Mouse (Mus musculus): ENCODE measurements around the gene Tmem186. TPM values are rescaled to one million over a fixed set of nuclear protein-coding genes. Genes with fewer than 3 reads are reported as not detected.

The Tmem186 gene
- total RNA-seq (2021): 10 to 100 TPM; 11.5 to 13.1 TPM
- long read RNA-seq, transcript Tmem186-201 (2 exons, 3,391 nt): major isoform, 9 of 19 reads
- long read RNA-seq, partial matches to known transcripts: 9 of 19 reads
- long read RNA-seq, other reads (novel, unspliced or antisense): 1 of 19 reads

DNA sequence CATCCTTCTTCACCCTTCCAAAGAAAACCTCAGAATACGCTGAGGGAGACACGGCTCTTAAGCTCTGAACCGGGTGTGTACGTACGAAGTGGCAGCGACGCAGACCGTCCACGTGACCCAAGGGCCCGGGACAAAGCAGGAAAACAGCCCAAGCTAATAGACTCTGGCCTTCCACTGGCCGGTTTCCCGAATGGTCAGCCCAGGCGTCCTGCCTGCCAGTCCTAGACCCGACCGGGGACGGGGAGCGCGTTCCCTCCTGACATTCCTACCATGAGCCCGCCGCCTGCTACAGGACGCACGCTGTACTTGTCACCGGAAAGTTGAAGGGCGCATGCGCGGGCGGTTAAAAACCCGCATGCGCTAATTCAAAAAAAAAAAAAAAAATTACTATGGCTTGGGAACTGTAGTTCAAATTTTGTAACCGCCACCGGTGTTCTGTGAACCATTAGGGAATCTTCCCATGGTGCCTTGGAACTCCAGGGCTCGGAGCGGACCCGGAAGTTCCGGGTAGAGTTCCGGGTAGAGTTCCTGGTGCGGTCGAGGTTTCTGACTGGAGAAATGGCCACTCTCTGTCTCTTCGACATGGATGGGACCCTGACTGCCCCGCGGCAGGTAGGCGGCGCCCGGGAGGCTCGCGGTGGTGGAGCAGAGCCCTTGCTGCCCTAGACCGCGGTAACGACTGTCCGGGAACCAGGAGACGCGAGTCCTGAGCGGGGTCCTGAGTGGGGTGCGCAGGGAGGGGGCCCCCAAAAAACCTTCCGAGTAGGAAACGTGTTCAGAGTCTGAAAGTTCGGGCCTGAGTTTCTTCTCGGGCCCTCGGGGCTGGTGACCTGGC, at the start of gene Tmem186, which contains the start of gene Pmm2:
Tmem186 (minus strand) TSS at position 496 of the 835 bp plus-strand sequence.
Pmm2 (plus strand) TSS at position 458 of the 835 bp plus-strand sequence.
- DNase-seq (ENCODE audit: low spot score in 2 of 2): peak; percentile 84 to 91

DNA sequence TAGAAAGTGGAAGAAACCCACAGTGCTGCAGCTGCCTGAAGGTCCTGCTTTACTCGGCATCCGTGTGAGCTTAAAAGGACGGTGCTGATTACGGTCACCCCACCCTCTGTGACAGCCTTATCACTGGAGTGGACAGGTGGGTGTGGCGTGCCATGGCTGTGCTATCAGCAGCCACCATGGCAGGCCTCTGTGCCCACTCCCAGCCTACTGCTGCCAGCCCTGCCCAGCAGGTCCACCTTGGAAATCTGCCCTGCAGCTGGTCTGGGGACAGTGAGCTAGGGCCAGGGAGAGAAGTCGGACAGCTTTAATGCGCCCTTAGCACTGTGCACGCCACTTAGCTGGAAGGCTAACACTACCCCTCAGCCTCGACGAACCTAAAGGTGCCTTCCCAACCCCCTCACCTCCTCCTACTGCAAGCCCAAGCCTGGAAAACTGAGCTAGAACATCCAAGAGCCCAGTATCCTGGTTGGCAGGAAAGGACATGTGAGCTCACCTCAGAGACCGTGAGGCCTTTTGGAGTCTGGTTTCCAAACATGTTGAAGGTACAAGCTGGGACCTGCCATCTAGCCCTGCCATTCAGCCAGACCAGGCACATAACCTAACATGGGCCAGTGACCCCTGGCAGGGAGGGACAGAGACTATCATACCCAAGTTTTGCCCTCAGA, 49.5 kb upstream of the Tmem186 start:
- DNase-seq (ENCODE audit: low spot score in 2 of 2): no peak

- DNase-seq (ENCODE audit: low spot score in 2 of 2): peak; percentile 70 to 91
Observed at GRCm38 (mm10) chr16:8686121-8686870, 48.8 kb upstream of the Tmem186 start.

- no peak for DNase-seq (ENCODE audit: low spot score in 2 of 2)
Observed at GRCm38 (mm10) chr16:8685087-8685486, 47.6 kb upstream of the Tmem186 start.

- no peak for DNase-seq (ENCODE audit: low spot score in 2 of 2)
Observed at GRCm38 (mm10) chr16:8680470-8680869, 43.0 kb upstream of the Tmem186 start, which contains the start of gene Gm5767. Gm5767 (plus strand) TSS chr16:8680770.

DNA sequence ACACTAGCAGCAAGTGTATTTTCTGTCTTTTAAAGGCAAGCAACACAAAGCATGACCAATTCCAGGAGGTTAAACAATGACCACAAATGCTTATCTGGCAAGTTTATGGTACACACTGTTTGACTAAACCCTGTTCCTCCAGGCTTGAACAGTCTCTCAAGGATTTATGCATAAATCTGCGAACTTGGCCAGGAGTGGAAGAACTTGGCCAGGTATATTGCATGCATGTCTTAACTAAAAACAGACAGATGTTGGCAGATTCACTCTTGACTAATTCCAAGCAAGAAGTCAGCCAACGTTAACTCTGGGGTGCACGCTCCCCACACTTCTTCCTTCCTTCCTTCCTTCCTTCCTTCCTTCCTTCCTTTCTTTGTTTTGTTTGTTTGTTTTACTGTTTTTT, 42.3 kb upstream of the Tmem186 start:
- DNase-seq (ENCODE audit: low spot score in 2 of 2): no peak

GRCm38 (mm10) chr16:8678676-8679075, 41.2 kb upstream of the Tmem186 start:
- DNase-seq (ENCODE audit: low spot score in 2 of 2): no peak

DNA sequence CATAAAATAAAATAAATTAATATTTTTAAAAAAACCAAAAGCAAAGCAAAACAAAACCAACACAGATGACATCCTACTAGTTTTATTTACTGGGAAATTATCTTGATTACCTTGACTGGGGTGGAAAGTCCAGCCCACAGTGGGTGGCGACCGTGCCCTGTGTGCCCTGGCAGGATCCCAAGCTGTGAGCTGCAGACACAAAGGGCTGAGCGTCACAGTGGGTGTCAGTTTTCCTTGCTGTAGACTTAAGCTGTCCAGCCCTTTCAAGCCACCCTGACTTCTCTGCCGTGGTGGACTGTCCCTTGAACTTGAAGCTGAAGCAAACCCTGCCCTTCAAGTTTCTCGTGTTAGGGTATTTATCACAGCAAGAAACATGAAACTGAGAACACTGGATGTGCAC, 40.5 kb upstream of the Tmem186 start:
- DNase-seq (ENCODE audit: low spot score in 2 of 2): no peak

- DNase-seq (ENCODE audit: low spot score in 2 of 2): peak in 1 of 2 experiments; percentile 50
Observed at GRCm38 (mm10) chr16:8676800-8677199, 39.3 kb upstream of the Tmem186 start.

DNA sequence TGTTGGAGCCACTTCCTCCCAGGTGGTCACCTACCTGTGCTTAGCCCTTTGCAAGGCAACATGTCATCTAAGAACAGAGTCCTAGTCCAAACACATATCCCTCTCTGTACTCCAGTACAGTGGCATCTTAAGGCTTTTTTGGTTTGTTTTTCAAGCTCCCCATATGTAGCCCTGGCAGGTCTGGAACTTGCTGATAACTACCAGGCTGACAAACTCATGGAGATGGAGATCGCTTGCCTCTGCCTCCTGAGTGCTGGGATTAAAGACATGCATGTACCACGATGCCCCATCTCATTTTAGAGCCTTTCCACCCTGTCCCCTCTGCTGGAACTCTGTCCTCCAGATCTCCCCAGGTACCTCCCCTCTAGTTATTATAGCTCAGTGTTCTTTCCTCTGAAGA, 38.7 kb upstream of the Tmem186 start:
- no peak for DNase-seq (ENCODE audit: low spot score in 2 of 2)

- no peak for DNase-seq (ENCODE audit: low spot score in 2 of 2)
Observed at GRCm38 (mm10) chr16:8675559-8675958, 38.0 kb upstream of the Tmem186 start.

- DNase-seq (ENCODE audit: low spot score in 2 of 2): peak in 1 of 2 experiments; percentile 34
Observed at GRCm38 (mm10) chr16:8674165-8674564, 36.7 kb upstream of the Tmem186 start.

DNA sequence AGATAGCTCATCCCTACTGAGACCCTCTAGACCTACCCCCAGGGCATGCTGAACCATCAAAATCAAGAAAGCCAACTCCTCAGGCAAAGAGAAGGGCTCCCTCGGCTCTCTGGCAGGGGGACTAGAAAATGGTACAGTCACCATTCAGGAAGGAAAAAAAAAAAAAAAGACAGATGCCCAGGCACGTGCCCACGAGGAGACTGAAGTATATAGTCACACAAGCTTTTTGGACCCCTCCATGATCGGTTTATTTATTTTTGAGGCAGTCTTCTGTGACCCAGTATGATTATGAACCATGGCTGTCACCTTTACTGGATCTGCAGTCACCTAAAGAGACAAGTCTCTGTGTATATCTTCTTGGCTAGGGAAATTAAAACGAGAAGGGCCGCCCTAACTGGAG, 35.8 kb upstream of the Tmem186 start:
- no peak for DNase-seq (ENCODE audit: low spot score in 2 of 2)

DNA sequence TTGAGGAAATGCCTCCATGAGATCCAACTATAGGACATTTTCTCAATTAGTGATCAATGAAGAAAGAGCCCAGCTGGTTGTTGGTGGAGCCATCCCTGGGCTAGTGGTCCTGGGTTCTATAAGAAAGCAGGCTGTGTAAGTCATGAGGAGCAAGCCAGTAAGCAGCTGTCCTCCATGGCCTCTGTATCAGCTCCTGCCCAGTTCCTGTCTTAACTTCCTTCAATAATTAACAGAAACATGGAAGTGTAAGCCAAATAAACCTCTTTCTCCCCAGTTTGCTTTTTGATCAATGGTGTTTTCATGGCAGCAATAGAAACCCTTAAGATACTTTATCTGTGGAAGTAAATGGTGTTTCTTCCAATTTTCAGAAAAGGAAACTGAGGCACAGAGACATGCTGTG, 35.3 kb upstream of the Tmem186 start:
- no peak for DNase-seq (ENCODE audit: low spot score in 2 of 2)

- no peak for DNase-seq (ENCODE audit: low spot score in 2 of 2)
Observed at GRCm38 (mm10) chr16:8672350-8672687, 34.8 kb upstream of the Tmem186 start.

GRCm38 (mm10) chr16:8671551-8672349, 34.2 kb upstream of the Tmem186 start, which contains the start of gene Carhsp1:
Carhsp1 (minus strand) TSS chr16:8672155.
- DNase-seq (ENCODE audit: low spot score in 2 of 2): peak; percentile 70 to 83

DNA sequence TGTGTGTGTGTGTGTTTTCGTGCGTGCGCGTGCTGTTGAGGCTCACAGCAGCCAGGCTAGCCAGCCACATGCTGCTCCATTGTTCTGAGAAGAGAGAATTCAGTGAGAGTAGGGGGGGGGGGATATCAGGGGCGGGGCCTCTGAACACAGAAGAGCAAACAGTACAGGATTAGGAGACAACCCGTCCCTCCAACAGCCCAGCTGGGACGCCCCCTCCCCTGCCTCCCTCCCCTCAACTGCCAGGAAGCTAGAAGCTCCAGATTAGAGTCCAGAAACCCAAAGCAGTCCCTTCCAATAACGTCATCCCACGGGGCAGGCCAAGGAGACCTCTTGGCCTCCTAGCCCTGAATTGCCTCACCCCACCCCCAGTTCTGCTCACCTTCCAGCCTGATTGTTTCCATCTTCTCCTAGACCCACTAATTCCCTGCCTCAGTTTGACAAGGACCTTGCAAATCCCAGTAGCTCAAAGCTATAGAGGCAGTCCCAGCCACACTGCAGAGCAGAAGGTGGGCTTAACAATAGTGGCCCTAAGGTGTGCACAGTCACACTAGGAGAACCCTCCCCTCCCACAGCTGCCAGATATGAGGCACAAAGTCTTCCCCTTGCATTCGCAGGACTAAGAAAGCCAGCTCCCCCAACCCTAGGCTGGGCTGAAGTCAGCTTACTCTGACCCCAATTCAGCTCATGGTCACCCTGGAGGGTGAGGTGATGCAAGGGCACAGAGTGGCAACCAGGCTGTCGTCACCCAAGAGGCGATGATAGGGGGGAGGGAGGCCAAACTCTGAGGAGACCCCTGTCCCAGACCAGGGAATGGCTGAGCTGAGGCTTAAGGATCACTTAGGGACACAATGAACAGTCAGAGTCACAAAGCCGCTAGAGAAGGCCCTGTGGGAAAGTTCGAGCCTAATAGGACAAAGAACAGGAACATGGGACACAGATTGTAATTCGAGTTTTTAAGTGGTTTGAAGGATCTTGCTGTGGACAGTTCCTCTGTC, 32.8 kb upstream of the Tmem186 start:
- DNase-seq (ENCODE audit: low spot score in 2 of 2): no peak

- no peak for DNase-seq (ENCODE audit: low spot score in 2 of 2)
Observed at GRCm38 (mm10) chr16:8669432-8669831, 31.9 kb upstream of the Tmem186 start.

- no peak for DNase-seq (ENCODE audit: low spot score in 2 of 2)
Observed at GRCm38 (mm10) chr16:8668386-8668785, 30.9 kb upstream of the Tmem186 start.
